Mouse (Mus musculus) cortical plate, adult 2 months (tissue): ENCODE results near the gene Slc16a13.

Experiments
- CTCF ChIP-seq: fragments of 200-500 bp; IDR thresholded peaks from 2 replicates; pipeline ENCODE4 v1.5.1; 2011; ENCODE audit warnings: mild to moderate bottlenecking, control low read depth, low read length; ENCODE audit not compliant: insufficient read depth; ENCODE audit errors: extremely low read depth
- POLR2A ChIP-seq: fragments of 200-500 bp; IDR thresholded peaks from 2 replicates; pipeline ENCODE4 v1.6.1; 2011; ENCODE audit warnings: mild to moderate bottlenecking, low read length, control low read depth; ENCODE audit not compliant: insufficient read depth; ENCODE audit errors: extremely low read depth

DNA sequence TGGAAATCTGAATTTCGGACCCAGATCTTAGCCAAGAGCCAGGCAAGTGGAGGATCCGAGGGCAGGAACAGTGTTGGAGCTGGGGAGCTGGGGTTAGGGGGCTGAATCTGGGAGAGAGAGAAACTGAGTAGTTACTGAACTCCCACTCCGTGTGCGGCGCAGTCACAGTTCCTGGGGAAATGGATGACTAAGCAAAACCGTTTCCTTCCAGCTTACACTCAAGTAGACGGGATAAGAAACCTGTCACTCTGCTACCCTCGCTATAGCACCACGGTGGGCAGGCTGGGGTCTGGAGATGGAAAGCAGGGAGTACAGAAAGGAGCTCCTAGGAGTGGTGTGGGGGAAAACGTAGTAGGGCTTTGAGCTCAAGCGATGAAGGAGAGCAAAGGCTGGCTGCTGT is 29.3 kb upstream of the Slc16a13 start:
- TF ChIP-seq CTCF (no peak), POLR2A (no peak)
